Mouse (Mus musculus): ENCODE measurements around the gene Anks1b. TPM values are rescaled to one million over a fixed set of nuclear protein-coding genes. Genes with fewer than 3 reads are reported as not detected.

Anks1b gene
- total RNA-seq (2012; rRNA removed) (not detected in 2 replicates), polyA plus RNA-seq (2012; ENCODE audit: insufficient read depth in 1 of 2, insufficient read length in 2 of 2, low read depth in 1 of 2, low replicate concordance in 2 of 2, missing spikeins in 1 of 2) (not detected)

DNA sequence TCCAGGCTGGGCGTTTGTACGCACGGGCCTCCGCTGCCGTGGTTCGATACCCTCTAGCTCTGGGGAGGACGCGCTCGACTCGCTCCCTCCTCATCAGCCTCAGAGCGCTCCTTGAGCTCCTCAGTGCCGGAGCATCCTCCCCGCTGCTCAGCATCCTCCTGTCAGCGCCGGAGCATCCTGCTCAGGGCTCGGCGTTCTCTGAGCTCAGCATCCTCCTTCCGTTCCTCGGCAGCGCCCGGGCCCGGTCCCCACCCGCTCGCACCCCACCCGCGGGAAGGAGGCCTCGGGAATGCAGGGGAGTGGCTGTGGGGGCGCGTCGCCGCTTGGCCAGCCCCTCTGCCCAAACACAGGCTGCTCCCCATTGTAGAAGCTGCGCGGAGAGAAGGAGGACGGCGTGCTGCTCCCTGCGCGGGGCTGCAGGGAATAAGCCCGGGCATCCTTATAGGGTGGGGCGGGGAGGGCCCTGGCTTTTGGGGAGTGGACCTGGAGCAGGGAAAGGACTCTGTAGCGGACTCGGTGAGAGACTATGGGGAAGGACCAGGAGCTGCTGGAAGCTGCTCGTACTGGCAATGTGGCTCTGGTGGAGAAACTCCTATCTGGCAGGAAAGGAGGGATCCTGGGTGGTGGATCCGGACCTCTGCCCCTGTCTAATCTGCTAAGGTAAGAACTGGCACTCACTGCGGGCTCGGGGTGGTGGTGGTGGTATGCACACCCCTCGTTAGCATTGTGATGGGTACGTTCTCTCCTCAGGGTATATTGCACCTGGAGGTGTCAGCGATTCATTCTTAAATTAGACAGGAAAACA, at the start of gene Anks1b:
Anks1b (plus strand) TSS at position 364 of the 805 bp plus-strand sequence.
- no peaks in the 10 kb centered on the region for H3K79me2 ChIP-seq (ENCODE audit: control insufficient read depth, insufficient read depth, low read length, poor library complexity)
- no peak within 1 kb of the TSS for H3K9ac ChIP-seq (ENCODE audit: control insufficient read depth, low read depth, low read length, poor library complexity, severe bottlenecking)
- DNase-seq (ENCODE audit: low read depth, low spot score): no peak
- TF ChIP-seq NRF1 (IDR thresholded peaks at IDR 0.05; ENCODE audit: insufficient read depth, low read depth, low read length, poor library complexity, severe bottlenecking) (no peak), USF1 (IDR thresholded peaks at IDR 0.05; ENCODE audit: low read depth, low read length) (no peak), POLR2A (IDR thresholded peaks at IDR 0.05; ENCODE audit: control insufficient read depth in 1 of 2, insufficient read depth in 1 of 2, low read depth in 1 of 2, low read length in 2 of 2, poor library complexity in 1 of 2) (no peak), UBTF (IDR thresholded peaks at IDR 0.05; ENCODE audit: borderline replicate concordance, insufficient read depth, low read depth, low read length) (no peak), ETS1 (IDR thresholded peaks at IDR 0.05; ENCODE audit: low read depth, low read length) (no peak), ZNF384 (IDR thresholded peaks at IDR 0.05; ENCODE audit: low read depth, low read length) (no peak), ZMIZ1 (IDR thresholded peaks at IDR 0.05; ENCODE audit: low read depth, low read length) (no peak), CTCF (IDR thresholded peaks at IDR 0.05 in 2 of 3, conservative IDR thresholded peaks at IDR 0.05 in 1 of 3; ENCODE audit: control insufficient read depth in 1 of 3, insufficient read depth in 1 of 3, low read depth in 2 of 3, low read length in 3 of 3, poor library complexity in 1 of 3, severe bottlenecking in 1 of 3) (no peak), TAL1 (IDR thresholded peaks at IDR 0.05; ENCODE audit: low read length) (no peak), TCF12 (IDR thresholded peaks at IDR 0.05; ENCODE audit: low read depth, low read length) (no peak), BHLHE40 (IDR thresholded peaks at IDR 0.05; ENCODE audit: borderline replicate concordance, low read depth, low read length) (no peak), MEF2A (IDR thresholded peaks at IDR 0.05; ENCODE audit: extremely low read depth, insufficient replicate concordance, low read depth, low read length, poor library complexity, severe bottlenecking) (no peak), MYB (IDR thresholded peaks at IDR 0.05; ENCODE audit: low read depth, low read length) (no peak), NELFE (IDR thresholded peaks at IDR 0.05; ENCODE audit: low read depth, low read length) (no peak), RAD21 (IDR thresholded peaks at IDR 0.05; ENCODE audit: low read depth, low read length) (no peak), HCFC1 (IDR thresholded peaks at IDR 0.05; ENCODE audit: low read depth, low read length) (no peak), TBP (IDR thresholded peaks at IDR 0.05; ENCODE audit: low read depth, low read length) (no peak)
- no peaks in the 10 kb centered on the region for H3K27me3 ChIP-seq (ENCODE audit: control insufficient read depth in 1 of 2, insufficient read depth in 2 of 2, low read length in 2 of 2)
- H3K4me3 ChIP-seq (ENCODE audit: control insufficient read depth in 1 of 2, insufficient read depth in 1 of 2, low read depth in 2 of 2, low read length in 2 of 2): no peak within 1 kb of the TSS
- H3K9me3 ChIP-seq (replicated peaks; ENCODE audit: insufficient read depth, low read length): no peaks in the 10 kb centered on the region
- no peaks in the 10 kb centered on the region for H3K4me1 ChIP-seq (ENCODE audit: control insufficient read depth in 1 of 2, insufficient read depth in 2 of 2, low read length in 2 of 2)
- H3K27ac ChIP-seq (ENCODE audit: control insufficient read depth, low read depth, low read length): no peak within 1 kb of the TSS
- H3K36me3 ChIP-seq (ENCODE audit: control insufficient read depth in 1 of 2, insufficient read depth in 2 of 2, low read length in 2 of 2): peaks cover 0 to 1% of the 10 kb centered on the region in 2 experiments; a peak in 1 of 4 replicates

DNA sequence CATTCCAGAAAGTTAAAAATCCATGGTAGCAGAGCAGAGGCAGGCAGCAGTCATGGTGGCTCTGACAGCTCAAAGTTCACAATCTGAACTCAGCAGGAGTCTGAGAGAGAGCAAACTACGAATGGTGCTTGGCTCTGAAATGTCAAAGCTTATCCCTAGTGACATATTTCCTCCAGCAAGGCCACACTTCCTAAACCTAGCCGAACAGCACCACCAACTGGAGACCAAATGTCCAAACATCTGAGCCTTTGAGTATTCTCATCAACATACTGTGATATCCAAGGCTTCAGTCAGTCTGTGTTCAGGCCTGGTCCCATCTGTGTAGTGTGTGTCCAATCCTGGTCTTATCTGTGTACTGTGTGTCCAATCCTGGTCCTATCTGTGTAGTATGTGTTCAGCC, 49.4 kb upstream of the Anks1b start:
- H3K27ac ChIP-seq (ENCODE audit: control insufficient read depth, low read depth, low read length): no peak overlapping the region
- H3K4me1 ChIP-seq (ENCODE audit: control insufficient read depth in 1 of 2, insufficient read depth in 2 of 2, low read length in 2 of 2): no peaks in the 10 kb centered on the region
- H3K9me3 ChIP-seq (replicated peaks; ENCODE audit: insufficient read depth, low read length): no peaks in the 10 kb centered on the region
- H3K9ac ChIP-seq (ENCODE audit: control insufficient read depth, low read depth, low read length, poor library complexity, severe bottlenecking): no peak overlapping the region
- TF ChIP-seq SMC3 (IDR thresholded peaks at IDR 0.05; ENCODE audit: low read depth, low read length) (peak; percentile 49), CTCF (IDR thresholded peaks at IDR 0.05 in 2 of 3, conservative IDR thresholded peaks at IDR 0.05 in 1 of 3; ENCODE audit: control insufficient read depth in 1 of 3, insufficient read depth in 1 of 3, low read depth in 2 of 3, low read length in 3 of 3, poor library complexity in 1 of 3, severe bottlenecking in 1 of 3) (peak in 2 of 3 experiments; percentile 18 to 59; a peak in 3 of 6 replicates), ZC3H11A (IDR thresholded peaks at IDR 0.05; ENCODE audit: low read depth, low read length) (peak; percentile 39), GATA1 (IDR thresholded peaks at IDR 0.05; ENCODE audit: low read depth, low read length) (no peak), MEF2A (IDR thresholded peaks at IDR 0.05; ENCODE audit: extremely low read depth, insufficient replicate concordance, low read depth, low read length, poor library complexity, severe bottlenecking) (no peak), RAD21 (IDR thresholded peaks at IDR 0.05; ENCODE audit: low read depth, low read length) (peak; percentile 63)
- H3K4me3 ChIP-seq (ENCODE audit: control insufficient read depth in 1 of 2, insufficient read depth in 1 of 2, low read depth in 2 of 2, low read length in 2 of 2): no peak overlapping the region
- no peaks in the 10 kb centered on the region for H3K27me3 ChIP-seq (ENCODE audit: control insufficient read depth in 1 of 2, insufficient read depth in 2 of 2, low read length in 2 of 2)
- DNase-seq (ENCODE audit: low read depth, low spot score): peak; percentile 40
- no peaks in the 10 kb centered on the region; a peak in 1 of 4 replicates for H3K36me3 ChIP-seq (ENCODE audit: control insufficient read depth in 1 of 2, insufficient read depth in 2 of 2, low read length in 2 of 2)
- no peaks in the 10 kb centered on the region for H3K79me2 ChIP-seq (ENCODE audit: control insufficient read depth, insufficient read depth, low read length, poor library complexity)
